Mouse (Mus musculus) mouse embryonic stem cell (cell line): ENCODE data around the gene Srp54c.

ENCODE experiments used
- in situ Hi-C, 2 experiments: fragments of 300-500 bp; cut with MboI; formaldehyde crosslinking; loops; 1 replicate in 1 of 2; 3 replicates in 1 of 2; pipeline ENCODE4 v1.14.3; 2019 to 2020; ENCODE audit warnings: low sequenced_read_pairs in 2 of 2, low pct_unique_long_range_greater_than_20kb in 1 of 2, mixed read lengths in 1 of 2; ENCODE audit not compliant: unreplicated experiment in 1 of 2

Srp54c gene

DNA sequence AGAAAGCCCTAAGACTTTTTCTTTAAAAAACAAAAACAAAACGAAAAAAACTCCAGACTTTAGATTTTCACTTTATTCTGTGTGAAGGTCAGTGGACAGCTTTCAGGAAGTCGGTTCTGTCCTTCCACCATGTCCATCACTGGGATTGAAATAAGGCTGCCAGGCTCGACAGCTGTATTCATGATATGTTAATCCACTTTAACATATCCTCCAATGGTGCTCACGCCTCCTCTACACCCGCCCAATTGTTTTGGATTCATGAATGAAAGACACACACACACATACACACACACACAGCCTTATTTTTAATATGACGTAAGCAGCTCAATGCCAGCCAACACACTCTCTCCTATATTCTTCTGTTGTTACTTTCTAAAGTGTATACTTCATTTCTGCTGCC is 77.6 kb downstream of the Srp54c start:
- in situ Hi-C loops, result no loop called here

DNA sequence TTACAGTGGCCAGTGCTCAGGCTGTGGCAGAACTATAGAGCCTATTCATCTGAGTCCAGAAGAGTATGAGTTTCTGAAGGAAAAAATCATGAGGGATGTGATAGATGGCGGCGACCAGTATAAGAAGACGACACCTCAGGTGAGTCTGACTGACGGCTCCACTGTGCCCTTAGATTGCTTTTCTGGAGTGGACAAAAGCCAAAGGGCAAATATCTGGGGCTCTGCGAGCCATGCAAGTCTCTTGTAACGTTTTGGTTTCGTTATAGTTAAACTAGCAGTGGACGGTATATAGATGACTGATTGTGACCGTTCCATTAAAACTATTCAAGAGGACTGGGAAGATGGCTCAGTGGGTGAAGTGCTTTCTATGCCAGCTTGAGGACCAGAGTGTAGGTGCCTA is 78.8 kb downstream of the Srp54c start:
- in situ Hi-C loops, result no loop called here

DNA sequence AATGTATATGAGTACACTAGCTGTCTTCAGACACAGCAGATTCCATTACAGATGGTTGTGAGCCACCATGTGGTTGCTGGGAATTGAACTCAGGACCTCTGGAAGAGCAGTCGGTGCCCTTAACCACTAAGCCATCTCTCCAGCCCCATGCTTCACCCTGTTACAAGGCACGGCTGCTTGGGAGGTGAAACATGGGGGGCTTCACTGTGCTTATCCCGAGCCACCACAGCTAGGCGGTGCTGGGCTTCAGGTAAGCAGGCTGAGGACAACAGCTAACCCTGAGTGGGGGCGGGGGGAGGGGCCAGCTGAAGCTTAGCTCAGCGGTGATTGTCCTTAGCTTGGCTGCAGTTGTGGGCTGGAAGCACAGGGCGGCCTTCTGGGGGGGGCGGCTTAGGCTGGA is 79.5 kb downstream of the Srp54c start:
- in situ Hi-C loops, result no loop called here

DNA sequence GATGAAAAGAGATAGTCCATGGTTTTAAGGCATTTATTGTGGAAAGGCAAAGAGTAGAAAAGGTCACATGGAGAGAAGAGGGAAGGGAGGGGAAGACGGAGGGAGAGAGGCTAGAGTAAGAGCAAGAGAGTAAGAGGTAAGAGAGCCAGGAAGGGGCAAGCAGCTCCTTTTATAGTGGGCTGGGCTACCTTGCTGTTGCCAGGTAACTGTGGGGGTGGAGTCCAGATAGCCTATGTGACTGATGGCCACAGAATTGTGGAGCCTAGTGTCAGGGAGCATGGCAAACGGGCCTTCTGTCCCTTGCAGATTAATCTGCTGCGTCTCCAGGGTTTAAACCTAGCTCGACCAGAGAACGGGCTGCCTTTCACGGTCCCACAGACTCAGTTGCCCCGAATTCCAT is 81.9 kb downstream of the Srp54c start:
- in situ Hi-C loops, result loop anchor here in 1 of 2 experiments (10.0 kb wide), 1 partner anchor 193 kb away; no protein-coding TSS in a partner anchor
